Comparison of ENCODE assay signal across 20 mouse cellular contexts in the genomic region with DNA sequence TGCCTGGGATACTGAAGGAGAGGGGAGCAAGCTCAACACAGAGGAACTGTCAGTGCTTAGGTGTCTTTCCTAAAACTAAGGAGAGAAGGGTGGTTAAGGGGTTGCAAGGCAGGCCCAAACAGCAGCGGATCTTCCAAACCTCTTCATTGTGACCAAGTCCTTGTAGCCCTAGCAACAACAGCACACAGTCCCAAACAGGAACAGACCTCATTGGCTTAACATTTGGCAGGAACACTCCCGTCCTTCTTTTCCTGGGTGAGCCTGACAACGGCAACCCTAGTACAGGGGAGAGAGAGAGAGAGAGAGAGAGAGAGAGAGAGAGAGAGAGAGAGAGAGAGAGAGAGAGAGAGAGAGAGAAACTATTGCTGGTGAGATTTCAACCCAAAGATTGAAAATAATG.
DNase-seq lines count a peak whose midpoint lies in the region; ATAC-seq and TF ChIP-seq lines count a peak whose summit lies in the region.
"Had no signal": no experiment of that assay in that cellular context is flagged by ENCODE, and none has a peak within 500 bp of the region (broad histone marks: within the 10 kb centered on the region; RNA-seq: fewer than 3 reads in every experiment).

No protein-coding gene starts in this region.

- no peak overlapping the region for H3K4me3 ChIP-seq in gastrocnemius, adult 2 months
- H3K4me3 ChIP-seq in heart, embryonic 11.5 days (ENCODE audit: low read depth, low read length), result no peak overlapping the region
- H3K4me3 ChIP-seq in heart, embryonic 10.5 days, result no peak overlapping the region
- H3K4me3 ChIP-seq in heart, postnatal 0 days (ENCODE audit: low read depth, low read length), result no peak overlapping the region
- H3K4me3 ChIP-seq: embryonic facial prominence, embryonic 13.5 days; forebrain, embryonic 12.5 days; heart, embryonic 13.5 days; hindbrain, embryonic 10.5 days; hindbrain, embryonic 15.5 days had no signal

- intact Hi-C loops in gastrocnemius, adult 2 months (cut with DNase I), result loop anchor here (10.0 kb wide), 1 partner anchor 259 kb away; no protein-coding TSS in a partner anchor
- intact Hi-C loops in gastrocnemius, postnatal 14 days (cut with DNase I; ENCODE audit: low total_unique reads), result no loop called here

- H3K4me1 ChIP-seq in heart, embryonic 11.5 days (ENCODE audit: control insufficient read depth, insufficient read depth, low read length), result peaks cover 40% of the 10 kb centered on the region
- peaks cover 61% of the 10 kb centered on the region for H3K4me1 ChIP-seq in heart, embryonic 10.5 days
- H3K4me1 ChIP-seq in heart, postnatal 0 days (ENCODE audit: control insufficient read depth, insufficient read depth), result peaks cover 37% of the 10 kb centered on the region

- no peak for TF ChIP-seq CTCF in gastrocnemius, adult 2 months (IDR thresholded peaks at IDR 0.05)
- no peak for TF ChIP-seq CTCF in heart, postnatal 0 days (IDR thresholded peaks at IDR 0.05; ENCODE audit: low read depth)

- no peaks in the 10 kb centered on the region for H3K9me3 ChIP-seq in heart, embryonic 11.5 days (replicated peaks; ENCODE audit: control insufficient read depth, low read length)
- H3K9me3 ChIP-seq in heart, embryonic 10.5 days, result no peaks in the 10 kb centered on the region
- H3K9me3 ChIP-seq in heart, postnatal 0 days (replicated peaks; ENCODE audit: control insufficient read depth, low read length), result no peaks in the 10 kb centered on the region
- H3K9me3 ChIP-seq: embryonic facial prominence, embryonic 13.5 days; forebrain, embryonic 12.5 days; heart, embryonic 13.5 days; hindbrain, embryonic 10.5 days; hindbrain, embryonic 15.5 days had no signal

- no peak for TF ChIP-seq EP300 in heart, postnatal 0 days (IDR thresholded peaks at IDR 0.05; ENCODE audit: low read depth)

- peak overlapping the region; percentile 94 for H3K27ac ChIP-seq in gastrocnemius, adult 2 months
- H3K27ac ChIP-seq in heart, embryonic 11.5 days (ENCODE audit: low read depth, low read length), result no peak overlapping the region
- peak overlapping the region; percentile 17; the same call in 1 of the 2 replicates for H3K27ac ChIP-seq in heart, embryonic 10.5 days
- peak overlapping the region; percentile 67 for H3K27ac ChIP-seq in heart, postnatal 0 days (ENCODE audit: low read depth)
- H3K27ac ChIP-seq: embryonic facial prominence, embryonic 13.5 days; forebrain, embryonic 12.5 days had no signal

- ATAC-seq in heart, embryonic 11.5 days (replicated peaks; ENCODE audit: insufficient number of reproducible peaks, low FRiP score, low TSS enrichment), result no peak
- ATAC-seq in heart, postnatal 0 days (ENCODE audit: insufficient read depth, low read depth), result peak; percentile 73
- ATAC-seq: forebrain, embryonic 16.5 days; inflammation-experienced regulatory T-cells, adult 6 months; intestine, postnatal 0 days had no signal

- DNase-seq in gastrocnemius, adult 2 months, result no peak
- no peak for DNase-seq in gastrocnemius, postnatal 14 days
- peak; percentile 47 to 57 for DNase-seq in heart, adult 9 months (ENCODE audit: low spot score in 2 of 2)
- DNase-seq in heart, embryonic 10.5 days (ENCODE audit: low spot score), result no peak
- peak; percentile 68 for DNase-seq in heart, postnatal 0 days (ENCODE audit: low spot score)
- DNase-seq in cerebellum, adult 8-10 months, result no peak
- DNase-seq in kidney, postnatal 36 days, result no peak
- DNase-seq: adrenal gland, postnatal 10 days; cerebellum, adult 11 months; cerebellum, adult 9-11 months; kidney, adult 8-10 months had no signal

- WGBS in heart, embryonic 11.5 days (ENCODE audit: insufficient replicate concordance), result 44% methylated on average over 3 of the region's 3 CpGs
- 39% methylated on average over 3 of the region's 3 CpGs for WGBS in heart, embryonic 10.5 days
- WGBS in heart, postnatal 0 days, result 28% methylated on average over 3 of the region's 3 CpGs

- no peak overlapping the region for H3K9ac ChIP-seq in heart, embryonic 11.5 days (ENCODE audit: low read depth, low read length)
- no peak overlapping the region for H3K9ac ChIP-seq in heart, postnatal 0 days (replicated peaks; ENCODE audit: low read depth, low read length)
- H3K9ac ChIP-seq: embryonic facial prominence, embryonic 13.5 days; forebrain, embryonic 12.5 days; hindbrain, embryonic 15.5 days had no signal

- no peaks in the 10 kb centered on the region for H3K36me3 ChIP-seq in heart, embryonic 11.5 days (ENCODE audit: control insufficient read depth, insufficient read depth, low read length)
- H3K36me3 ChIP-seq in heart, embryonic 10.5 days, result no peaks in the 10 kb centered on the region
- H3K36me3 ChIP-seq in heart, postnatal 0 days (replicated peaks; ENCODE audit: control insufficient read depth, insufficient read depth, low read length), result no peaks in the 10 kb centered on the region
- H3K36me3 ChIP-seq: embryonic facial prominence, embryonic 13.5 days; forebrain, embryonic 12.5 days; heart, embryonic 13.5 days; hindbrain, embryonic 10.5 days; hindbrain, embryonic 15.5 days had no signal

- no peaks in the 10 kb centered on the region for H3K27me3 ChIP-seq in heart, embryonic 11.5 days (ENCODE audit: control insufficient read depth, insufficient read depth, low read length)
- no peaks in the 10 kb centered on the region for H3K27me3 ChIP-seq in heart, embryonic 10.5 days (ENCODE audit: insufficient read depth, poor library complexity, severe bottlenecking)
- H3K27me3 ChIP-seq in heart, postnatal 0 days (ENCODE audit: control insufficient read depth, insufficient read depth, low read length), result no peaks in the 10 kb centered on the region
- H3K27me3 ChIP-seq: embryonic facial prominence, embryonic 13.5 days; forebrain, embryonic 12.5 days; heart, embryonic 13.5 days; hindbrain, embryonic 15.5 days had no signal

- no peak overlapping the region for H3K4me2 ChIP-seq in heart, embryonic 11.5 days
- no peak overlapping the region for H3K4me2 ChIP-seq in heart, postnatal 0 days (ENCODE audit: low read depth, low read length)
- H3K4me2 ChIP-seq: embryonic facial prominence, embryonic 13.5 days; forebrain, embryonic 12.5 days; heart, embryonic 13.5 days; hindbrain, embryonic 15.5 days had no signal

Comparison
In these comparisons a context has a peak if more than half of its experiments do, and no peak if none do; other contexts are left out.
1. DNase-seq: peak in heart, adult 9 months (2 of 2) and heart, postnatal 0 days (single experiment); none in gastrocnemius, adult 2 months (single experiment), gastrocnemius, postnatal 14 days (single experiment), heart, embryonic 10.5 days (single experiment), cerebellum, adult 8-10 months (single experiment) and kidney, postnatal 36 days (0 of 2).